Mouse (Mus musculus) ovary, adult 10 weeks (tissue): ENCODE results near the gene Dmrt2. TPM values are rescaled to one million over a fixed set of nuclear protein-coding genes. Genes with fewer than 3 reads are reported as not detected.

Experiments used
- polyA plus RNA-seq: library from polyadenylated mRNA; stranded (reverse); fragments of 350-450 nt; fragmentation: Illumina TruSeq; extraction: RNeasy Lipid Tissue Mini Kit (QIAGEN cat#74804); gene quantifications from one replicate; pipeline ENCODE4 v1.2.3, GENCODE M21; 2014

Gene Dmrt2
- polyA plus RNA-seq = not detected

GRCm38 (mm10) chr19:25672101-25672950, at the start of gene Dmrt2:
Gene Dmrt2 (plus strand): TSS chr19:25672411.

Other genes starting within 250 kb of the Dmrt2 start
- gene Dmrt1, start 166.8 kb upstream of the Dmrt2 start, polyA plus RNA-seq = not detected
- gene Dmrt3, start 62.1 kb upstream of the Dmrt2 start, polyA plus RNA-seq = not detected